Mouse (Mus musculus) liver, postnatal 0 days (tissue): ENCODE measurements around the gene Tap2.

ENCODE experiments used
- CTCF ChIP-seq: sonication (generic); IDR thresholded peaks from 2 replicates; pipeline ENCODE4 v1.5.1; 2016; ENCODE audit warnings: antibody characterized with exemption, low read depth
- EP300 ChIP-seq: IDR thresholded peaks from 2 replicates; pipeline ENCODE4 v1.6.1; 2016; ENCODE audit warnings: antibody characterized with exemption, low read depth, mild to moderate bottlenecking

- TF ChIP-seq CTCF: no peak
- TF ChIP-seq EP300: no peak
Observed at GRCm38 (mm10) chr17:34187261-34187916, 15.9 kb upstream of the Tap2 start, which contains the start of the genes Tap1 and Psmb9.
